Mouse (Mus musculus) left cerebral cortex, postnatal 10 days (tissue): ENCODE data around the gene Cyp2c70. TPM values are rescaled to one million over a fixed set of nuclear protein-coding genes. Genes with fewer than 3 reads are reported as not detected.

Experiments used
- total RNA-seq, 2 experiments: library from RNA; stranded (reverse); gene quantifications; 2 replicates each; pipeline ENCODE4 v1.2.3; 2021

Cyp2c70 gene
- total RNA-seq, 2 experiments from 2014 or later, result 3.7 to 4.3 TPM

Other genes starting within 250 kb of the Cyp2c70 start
- gene Cyp2c37, start 194.9 kb downstream of the Cyp2c70 start, total RNA-seq, result not detected
- not detected for gene Cyp2c54, start 113.5 kb downstream of the Cyp2c70 start, total RNA-seq
- not detected for gene Cyp2c50, start 97.6 kb downstream of the Cyp2c70 start, total RNA-seq
- 1 to 10 TPM; 6.8 to 8.0 TPM for gene Pdlim1, start 84.5 kb upstream of the Cyp2c70 start, total RNA-seq